Mouse (Mus musculus): ENCODE results near the gene Nprl2. TPM values are rescaled to one million over a fixed set of nuclear protein-coding genes. Genes with fewer than 3 reads are reported as not detected.
"Not testable (repeated sequence)": the region's sequence is repeated elsewhere in the genome, so short reads cannot be mapped to it uniquely, and the experiment has no call there.

The Nprl2 gene
- total and polyA plus RNA-seq, 3 experiments = 12.6 to 31.4 (median 16.3) TPM

- Histone ChIP-seq H3K27ac (ENCODE audit: insufficient read depth, low read depth) (no peak overlapping the region), H3K4me3 (replicated peaks in 1 of 3; ENCODE audit: low read depth in 2 of 3, low read length in 2 of 3, poor library complexity in 1 of 3) (no peak overlapping the region), H3K9me3 (replicated peaks; ENCODE audit: low read length) (no peaks in the 10 kb centered on the region), H3K4me1 (ENCODE audit: control insufficient read depth in 1 of 2, insufficient read depth in 2 of 2) (peaks cover 21 to 39% of the 10 kb centered on the region in 2 experiments), H3K4me2 (ENCODE audit: insufficient read depth, low read depth, poor library complexity, severe bottlenecking) (no peak overlapping the region), H3K36me3 (replicated peaks in 1 of 2; ENCODE audit: control insufficient read depth in 1 of 2, insufficient read depth in 1 of 2, low read length in 1 of 2) (peaks cover 22 to 41% of the 10 kb centered on the region in 2 experiments), H3K27me3 (replicated peaks) (no peaks in the 10 kb centered on the region), H3K79me2 (replicated peaks; ENCODE audit: control insufficient read depth, extremely low read depth, insufficient read depth, poor library complexity, severe bottlenecking) (no peaks in the 10 kb centered on the region), H3K9ac (ENCODE audit: insufficient read depth, low read depth) (no peak overlapping the region)
- no peak for TF ChIP-seq ZC3H11A (IDR thresholded peaks at IDR 0.05; ENCODE audit: low read depth, low read length)
- no peak for TF ChIP-seq USF2 (conservative IDR thresholded peaks at IDR 0.05; ENCODE audit: low read depth, low read length)
- no peak for TF ChIP-seq MXI1 (IDR thresholded peaks at IDR 0.05; ENCODE audit: low read depth, low read length)
- no peak for TF ChIP-seq ZNF384 (IDR thresholded peaks at IDR 0.05; ENCODE audit: low read depth, low read length)
- no peak for TF ChIP-seq MAFK (IDR thresholded peaks at IDR 0.05; ENCODE audit: insufficient replicate concordance, low read length)
- TF ChIP-seq POLR2A (IDR thresholded peaks at IDR 0.05; ENCODE audit: low read depth, low read length) = no peak
- no peak for TF ChIP-seq NRF1 (IDR thresholded peaks at IDR 0.05; ENCODE audit: low read depth, low read length)
- TF ChIP-seq CTCF (conservative IDR thresholded peaks at IDR 0.05 in 1 of 2, IDR thresholded peaks at IDR 0.05 in 1 of 2; ENCODE audit: low read depth in 2 of 2, low read length in 2 of 2) = no peak
- no peak for TF ChIP-seq POLR2AphosphoS2 (IDR thresholded peaks at IDR 0.05; ENCODE audit: low read depth, low read length)
- no peak for TF ChIP-seq PAX5 (IDR thresholded peaks at IDR 0.05; ENCODE audit: low read length)
- no peak for TF ChIP-seq ELF1 (IDR thresholded peaks at IDR 0.05; ENCODE audit: low read depth, low read length)
- in situ Hi-C loops (cut with MboI; ENCODE audit: low pct_ligation_motif_present, low pct_unique_long_range_greater_than_20kb, low sequenced_read_pairs) (no loop called here), dilution Hi-C loops (cut with MboI; ENCODE audit: extremely low pct_ligation_motif_present, extremely low pct_unique_long_range_greater_than_20kb, low sequenced_read_pairs) (no loop called here)
- no peak for DNase-seq (ENCODE audit: extremely low read depth)
Observed at GRCm38 (mm10) chr9:107572327-107572662, 30.3 kb downstream of the Nprl2 start.

DNA sequence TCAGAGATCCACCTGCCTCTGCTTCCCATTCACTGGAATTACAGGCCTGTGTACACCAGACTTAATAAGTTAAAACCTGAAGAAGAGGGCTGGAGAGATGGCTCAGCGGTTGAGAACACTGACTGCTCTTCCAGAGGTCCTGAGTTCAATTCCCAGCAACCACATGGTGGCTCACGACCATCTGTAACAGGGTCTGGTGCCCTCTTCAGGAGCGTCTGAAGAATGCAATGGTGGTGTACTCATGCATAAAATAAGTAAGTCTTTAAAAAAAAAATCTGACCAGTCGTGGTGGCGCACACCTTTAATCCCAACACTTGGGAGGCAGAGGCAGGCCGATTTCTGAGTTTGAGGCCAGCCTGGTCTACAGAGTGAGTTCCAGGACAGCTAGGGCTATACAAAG is 31.7 kb downstream of the Nprl2 start:
- H3K4me3 ChIP-seq (replicated peaks in 1 of 3; ENCODE audit: low read depth in 2 of 3, low read length in 2 of 3, poor library complexity in 1 of 3); H3K4me2 ChIP-seq (ENCODE audit: insufficient read depth, low read depth, poor library complexity, severe bottlenecking); dilution Hi-C loops (cut with MboI; ENCODE audit: extremely low pct_ligation_motif_present, extremely low pct_unique_long_range_greater_than_20kb, low sequenced_read_pairs); H3K27ac ChIP-seq (ENCODE audit: insufficient read depth, low read depth); H3K9ac ChIP-seq (ENCODE audit: insufficient read depth, low read depth); H3K79me2 ChIP-seq (replicated peaks; ENCODE audit: control insufficient read depth, extremely low read depth, insufficient read depth, poor library complexity, severe bottlenecking); H3K9me3 ChIP-seq (replicated peaks; ENCODE audit: low read length); DNase-seq (ENCODE audit: extremely low read depth); H3K27me3 ChIP-seq (replicated peaks); in situ Hi-C loops (cut with MboI; ENCODE audit: low pct_ligation_motif_present, low pct_unique_long_range_greater_than_20kb, low sequenced_read_pairs): not testable (repeated sequence)
- Histone ChIP-seq H3K4me1 (ENCODE audit: control insufficient read depth in 1 of 2, insufficient read depth in 2 of 2) (peaks cover 18 to 32% of the 10 kb centered on the region in 2 experiments), H3K36me3 (replicated peaks in 1 of 2; ENCODE audit: control insufficient read depth in 1 of 2, insufficient read depth in 1 of 2, low read length in 1 of 2) (peaks cover 22 to 41% of the 10 kb centered on the region in 2 experiments)
- peak in 1 of 2 experiments; percentile 49; a peak in 2 of 4 replicates for TF ChIP-seq CTCF (conservative IDR thresholded peaks at IDR 0.05 in 1 of 2, IDR thresholded peaks at IDR 0.05 in 1 of 2; ENCODE audit: low read depth in 2 of 2, low read length in 2 of 2)

GRCm38 (mm10) chr9:107575579-107576356 is 33.7 kb downstream of the Nprl2 start:
- Histone ChIP-seq H3K79me2 (replicated peaks; ENCODE audit: control insufficient read depth, extremely low read depth, insufficient read depth, poor library complexity, severe bottlenecking) (no peaks in the 10 kb centered on the region), H3K4me3 (replicated peaks in 1 of 3; ENCODE audit: low read depth in 2 of 3, low read length in 2 of 3, poor library complexity in 1 of 3) (no peak overlapping the region), H3K27me3 (replicated peaks) (no peaks in the 10 kb centered on the region), H3K4me2 (ENCODE audit: insufficient read depth, low read depth, poor library complexity, severe bottlenecking) (no peak overlapping the region), H3K9me3 (replicated peaks; ENCODE audit: low read length) (no peaks in the 10 kb centered on the region), H3K36me3 (replicated peaks in 1 of 2; ENCODE audit: control insufficient read depth in 1 of 2, insufficient read depth in 1 of 2, low read length in 1 of 2) (peaks cover 20 to 32% of the 10 kb centered on the region in 2 experiments), H3K4me1 (ENCODE audit: control insufficient read depth in 1 of 2, insufficient read depth in 2 of 2) (peaks cover 14 to 33% of the 10 kb centered on the region in 2 experiments), H3K27ac (ENCODE audit: insufficient read depth, low read depth) (no peak overlapping the region), H3K9ac (ENCODE audit: insufficient read depth, low read depth) (no peak overlapping the region)
- in situ Hi-C loops (cut with MboI; ENCODE audit: low pct_ligation_motif_present, low pct_unique_long_range_greater_than_20kb, low sequenced_read_pairs) (no loop called here), dilution Hi-C loops (cut with MboI; ENCODE audit: extremely low pct_ligation_motif_present, extremely low pct_unique_long_range_greater_than_20kb, low sequenced_read_pairs) (no loop called here)
- no peak for DNase-seq (ENCODE audit: extremely low read depth)
- TF ChIP-seq IRF4 (IDR thresholded peaks at IDR 0.05; ENCODE audit: low read depth, low read length) (no peak), JUN (IDR thresholded peaks at IDR 0.05; ENCODE audit: insufficient read depth, low read depth, low read length) (no peak), TCF12 (IDR thresholded peaks at IDR 0.05; ENCODE audit: low read depth, low read length) (no peak), ELF1 (IDR thresholded peaks at IDR 0.05; ENCODE audit: low read depth, low read length) (no peak), USF1 (IDR thresholded peaks at IDR 0.05; ENCODE audit: low read depth, low read length) (peak; percentile 75), GABPA (IDR thresholded peaks at IDR 0.05; ENCODE audit: insufficient replicate concordance, low read depth, low read length) (no peak), USF2 (conservative IDR thresholded peaks at IDR 0.05; ENCODE audit: low read depth, low read length) (peak; percentile 73), RAD21 (IDR thresholded peaks at IDR 0.05; ENCODE audit: low read depth, low read length) (no peak), POLR2A (IDR thresholded peaks at IDR 0.05; ENCODE audit: low read depth, low read length) (no peak), CTCF (conservative IDR thresholded peaks at IDR 0.05 in 1 of 2, IDR thresholded peaks at IDR 0.05 in 1 of 2; ENCODE audit: low read depth in 2 of 2, low read length in 2 of 2) (no peak), NRF1 (IDR thresholded peaks at IDR 0.05; ENCODE audit: low read depth, low read length) (no peak), CHD2 (IDR thresholded peaks at IDR 0.05; ENCODE audit: low read length) (no peak), SMC3 (IDR thresholded peaks at IDR 0.05; ENCODE audit: low read depth, low read length) (no peak), CHD1 (IDR thresholded peaks at IDR 0.05; ENCODE audit: low read depth, low read length) (0 out of 2 replicates have a peak, but pooled peaks have one; percentile 52), BHLHE40 (IDR thresholded peaks at IDR 0.05; ENCODE audit: low read depth, low read length) (peak; percentile 76), TBP (conservative IDR thresholded peaks at IDR 0.05; ENCODE audit: low read depth, low read length) (no peak), SIN3A (IDR thresholded peaks at IDR 0.05; ENCODE audit: low read length) (no peak), ZMIZ1 (IDR thresholded peaks at IDR 0.05; ENCODE audit: low read depth, low read length) (no peak)
